Mouse (Mus musculus) heart, adult 9 months (tissue): ENCODE measurements at regions not wholly inside any gene's neighbourhood (a gene's known extent, or its start where the extent isn't known, plus 50 kb on each side); places are given as distances from the start of the nearest gene placed in this dataset.

ENCODE experiments used
- DNase-seq, 2 experiments: peaks; one replicate each; pipeline ENCODE4 v3.0.0; 2022; ENCODE audit warnings: low spot score in 2 of 2

DNA sequence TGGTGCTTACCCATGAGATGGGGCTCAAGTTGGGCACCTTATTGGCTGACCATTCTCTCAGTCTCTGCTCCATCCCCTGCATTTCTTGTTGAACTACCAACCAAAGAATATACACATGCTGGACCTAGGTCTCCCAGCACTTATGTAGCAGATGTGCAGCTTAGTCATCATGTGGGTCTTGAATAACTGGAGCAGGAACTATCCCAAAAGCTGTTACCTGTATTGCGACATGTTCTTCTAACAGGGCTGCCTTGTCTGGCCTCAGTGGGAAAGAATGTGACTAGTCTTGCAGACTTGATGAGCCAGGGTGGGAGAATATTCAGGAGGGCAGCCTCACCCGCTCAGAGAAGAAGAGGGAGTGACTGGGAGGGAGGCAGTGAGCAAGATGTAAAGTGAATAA is 318.7 kb upstream of the Marcks start:
- DNase-seq = no peak

DNA sequence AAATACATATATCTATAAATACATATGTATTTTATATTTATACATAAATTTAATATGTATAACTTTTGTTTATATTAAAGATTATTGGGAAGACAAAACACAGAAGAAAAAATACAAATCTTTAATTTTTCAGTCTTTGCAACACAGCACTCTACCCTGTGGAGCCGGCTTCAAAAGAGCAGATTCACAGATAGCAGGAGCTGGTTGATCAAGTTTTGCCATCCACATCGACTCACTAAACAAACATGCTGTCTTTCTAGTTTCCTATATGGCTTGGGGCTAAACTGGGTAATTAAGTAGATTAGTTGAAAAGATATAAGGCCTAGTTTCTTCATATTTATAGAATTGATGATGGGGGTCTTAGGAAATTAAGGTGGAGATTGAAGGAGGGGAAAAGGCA is 311.2 kb upstream of the Marcks start:
- DNase-seq = no peak

DNA sequence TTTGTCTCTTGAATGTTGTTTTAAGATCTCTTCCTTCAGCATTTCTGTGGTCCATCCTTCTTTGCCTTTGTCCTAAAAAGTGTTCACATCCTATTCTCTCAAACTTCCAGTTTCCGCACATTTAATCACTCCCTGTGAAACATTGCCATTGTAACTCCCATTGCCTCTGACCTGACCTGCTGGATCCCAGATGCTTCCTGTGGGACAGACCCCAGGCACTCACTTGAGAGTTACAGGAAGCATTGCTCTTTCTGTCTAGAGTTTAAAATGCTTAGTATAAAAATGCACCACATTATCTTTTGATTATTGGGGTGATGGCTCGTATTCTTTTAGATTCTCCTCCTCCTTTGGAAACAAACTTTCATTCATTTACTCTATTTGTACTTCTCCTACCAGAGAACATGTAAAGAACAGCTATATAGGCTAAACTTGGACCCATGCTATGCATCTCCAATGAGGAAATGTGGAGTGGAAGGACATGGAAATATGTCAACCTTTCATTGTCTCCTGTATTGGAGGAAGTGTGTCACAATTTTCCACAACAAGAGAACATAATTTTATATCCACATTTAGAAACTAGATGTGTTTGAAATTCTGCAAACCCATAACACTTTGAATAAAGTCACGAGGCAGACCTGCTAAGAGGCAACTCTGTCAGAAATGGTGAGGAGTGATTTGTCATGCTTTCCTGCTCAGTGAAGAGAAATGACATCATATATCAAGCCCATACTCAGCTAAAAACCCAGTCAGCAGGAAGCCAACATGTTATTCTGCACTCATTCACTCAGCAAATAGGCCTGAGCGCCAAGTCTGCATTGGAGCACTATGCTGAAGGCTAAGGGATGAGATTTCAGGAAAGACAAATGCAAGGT is 308.8 kb upstream of the Marcks start:
- peak; percentile 30 to 57 for DNase-seq

DNA sequence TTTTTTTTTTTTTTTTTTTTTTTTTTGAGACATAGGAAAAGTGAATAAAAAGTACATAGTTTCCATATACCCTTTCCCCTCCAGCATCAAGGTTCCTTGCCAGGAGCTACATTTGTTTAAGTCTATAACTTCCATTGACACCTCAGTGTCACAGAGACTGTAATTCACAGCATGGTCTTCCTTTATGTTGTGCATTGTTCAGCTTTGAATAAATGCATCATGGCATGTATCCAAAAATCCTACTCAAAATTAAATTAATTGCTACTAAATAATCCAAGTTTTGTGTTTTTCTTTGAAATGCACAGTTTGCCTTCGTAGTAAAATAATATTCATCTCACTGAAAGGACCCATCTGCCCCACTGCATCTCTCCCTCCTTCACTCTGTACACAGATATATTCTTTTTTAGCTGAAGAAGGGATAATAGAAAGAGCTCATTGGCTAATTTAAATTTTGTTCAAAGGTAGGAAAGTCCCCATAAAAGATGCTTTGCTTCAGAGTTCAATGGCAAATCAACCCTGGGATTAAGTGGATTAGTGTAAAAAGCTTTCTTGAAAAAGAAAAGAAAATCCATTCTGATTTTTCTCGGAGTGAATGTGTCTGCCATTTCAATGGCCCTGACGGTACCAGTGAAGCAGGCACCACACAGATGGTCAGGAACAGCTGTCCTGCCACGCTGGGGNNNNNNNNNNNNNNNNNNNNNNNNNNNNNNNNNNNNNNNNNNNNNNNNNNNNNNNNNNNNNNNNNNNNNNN is 301.3 kb upstream of the Marcks start:
- no peak for DNase-seq

DNA sequence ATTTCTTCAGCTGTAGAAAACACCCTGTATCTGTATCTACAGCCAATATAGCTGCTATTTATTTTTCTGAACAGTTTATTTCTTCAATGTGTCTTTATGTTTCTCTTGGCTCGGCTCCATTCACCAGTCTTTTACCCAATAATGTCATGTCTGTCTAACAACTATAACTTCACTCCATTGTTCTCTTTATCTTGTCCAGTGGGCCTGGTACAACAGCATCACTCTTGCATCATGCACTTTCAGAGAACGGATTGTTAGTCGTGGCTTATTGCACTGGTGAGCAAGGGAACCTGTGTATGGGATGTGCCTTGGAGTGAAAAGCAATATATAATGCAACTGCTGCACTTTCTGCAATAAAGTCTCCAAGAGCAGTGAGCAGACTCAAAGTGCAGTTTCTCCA is 299.6 kb upstream of the Marcks start:
- no peak for DNase-seq

DNA sequence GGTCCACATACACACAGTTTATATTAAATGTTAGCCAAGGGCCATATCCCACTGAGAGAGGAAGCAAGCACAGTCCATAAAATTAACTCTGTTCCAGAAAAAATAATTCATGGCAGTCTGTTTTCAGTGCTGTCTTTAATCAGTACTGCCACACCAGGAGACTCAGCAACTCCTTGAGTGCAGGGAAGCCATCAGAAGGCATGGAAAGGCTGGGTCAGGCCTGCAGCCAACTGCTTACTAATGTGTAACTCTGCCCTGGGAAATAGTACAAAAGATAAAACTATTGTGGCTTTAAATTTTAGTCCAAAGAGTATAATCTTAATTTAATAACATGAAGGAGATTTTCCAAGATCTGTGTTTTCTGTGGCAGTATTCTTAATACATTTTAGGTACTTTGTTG is 298.1 kb upstream of the Marcks start:
- no peak for DNase-seq

DNA sequence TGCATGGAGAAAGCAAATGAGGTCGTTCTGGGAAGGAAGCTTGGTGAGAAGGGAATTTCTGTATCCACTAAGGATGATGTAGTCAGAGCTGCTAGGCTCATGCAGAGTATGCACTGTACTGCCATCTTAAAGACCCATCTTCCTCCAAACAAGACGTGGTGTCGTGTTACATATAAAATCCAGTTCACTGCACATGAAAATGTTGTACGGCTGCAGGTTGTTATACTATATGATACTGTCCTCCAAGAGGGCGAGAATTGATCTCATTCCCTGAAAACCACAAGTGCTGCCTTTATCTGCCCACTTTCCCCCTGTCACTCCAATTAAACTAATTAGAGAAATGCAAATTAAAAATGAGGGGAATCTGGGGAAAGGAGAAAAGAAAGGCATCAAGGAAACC is 295.5 kb upstream of the Marcks start:
- no peak for DNase-seq

DNA sequence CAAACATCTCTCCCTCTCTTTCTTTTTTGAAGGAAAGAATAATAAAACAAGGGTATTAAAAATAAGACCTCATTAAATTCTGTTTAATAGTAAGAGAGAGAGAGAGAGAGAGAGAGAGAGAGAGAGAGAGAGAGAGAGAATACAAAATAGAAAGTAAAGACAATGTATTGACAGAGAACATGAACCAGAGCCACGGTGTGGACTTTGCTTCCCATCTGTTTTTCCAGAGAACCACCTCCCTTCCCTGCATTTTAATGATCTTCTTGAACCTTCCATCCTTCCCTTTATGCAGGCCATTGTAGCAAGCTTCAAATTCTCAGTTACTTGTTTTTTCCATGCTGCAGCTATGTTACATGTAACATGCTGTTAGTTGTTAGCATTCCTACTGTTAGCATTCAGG is 284.3 kb upstream of the Marcks start:
- no peak for DNase-seq

DNA sequence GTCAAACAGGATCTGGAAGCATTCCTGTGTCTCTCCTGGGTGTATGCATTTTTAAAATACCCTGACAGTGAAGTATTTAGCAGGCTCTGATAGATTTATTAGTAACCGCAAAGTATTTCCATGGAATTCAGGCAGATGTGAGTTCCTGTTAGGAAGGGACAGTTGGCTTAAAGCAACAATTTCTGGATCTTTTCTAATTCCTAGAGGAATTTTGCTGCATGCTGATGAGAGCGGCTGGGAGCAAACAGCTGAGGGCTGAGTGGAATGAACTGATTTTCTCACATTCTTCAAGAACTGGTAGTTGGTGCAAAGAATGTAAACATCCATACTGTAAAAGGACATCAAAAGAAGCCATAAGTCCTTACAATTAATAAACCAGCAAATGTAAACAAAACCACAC is 283.9 kb upstream of the Marcks start:
- DNase-seq = peak; percentile 51 to 64

DNA sequence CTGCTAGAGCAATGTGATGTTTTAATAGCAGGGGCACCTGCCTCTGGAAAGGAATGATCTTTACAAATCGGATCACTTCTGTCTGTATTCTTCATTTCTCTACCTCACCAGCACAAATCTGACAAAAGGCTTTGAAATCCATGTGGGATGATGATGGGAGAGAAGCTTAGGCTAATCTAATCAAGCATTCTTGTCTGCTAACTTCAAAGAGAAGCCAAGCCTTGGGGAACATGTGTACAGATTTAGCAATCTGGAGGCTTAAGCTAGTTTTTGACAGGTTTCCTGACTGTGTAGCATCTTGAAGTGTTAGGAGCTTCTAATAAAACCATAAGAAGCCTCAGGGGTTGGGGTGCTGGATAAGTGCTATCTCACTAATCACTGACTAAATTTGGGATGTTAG is 277.6 kb upstream of the Marcks start:
- DNase-seq = no peak

DNA sequence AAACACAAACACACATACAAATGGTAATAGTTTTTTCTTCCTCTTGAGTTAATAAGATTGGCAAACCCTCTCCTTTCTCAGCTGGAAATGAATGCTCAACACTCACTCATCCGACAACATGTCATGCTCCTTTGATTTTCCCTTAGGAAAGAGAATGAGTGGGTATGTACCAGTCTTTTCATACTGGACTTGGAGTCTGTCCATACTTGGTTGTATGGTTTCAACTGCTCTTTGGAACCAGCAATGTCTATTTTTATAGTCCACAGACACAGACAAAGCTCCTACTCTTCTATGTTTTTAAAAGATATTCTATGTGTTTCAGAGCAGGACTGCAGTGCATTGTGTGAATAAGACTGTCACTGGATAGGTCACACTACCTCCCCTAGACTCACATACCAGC is 273.7 kb upstream of the Marcks start:
- no peak for DNase-seq

DNA sequence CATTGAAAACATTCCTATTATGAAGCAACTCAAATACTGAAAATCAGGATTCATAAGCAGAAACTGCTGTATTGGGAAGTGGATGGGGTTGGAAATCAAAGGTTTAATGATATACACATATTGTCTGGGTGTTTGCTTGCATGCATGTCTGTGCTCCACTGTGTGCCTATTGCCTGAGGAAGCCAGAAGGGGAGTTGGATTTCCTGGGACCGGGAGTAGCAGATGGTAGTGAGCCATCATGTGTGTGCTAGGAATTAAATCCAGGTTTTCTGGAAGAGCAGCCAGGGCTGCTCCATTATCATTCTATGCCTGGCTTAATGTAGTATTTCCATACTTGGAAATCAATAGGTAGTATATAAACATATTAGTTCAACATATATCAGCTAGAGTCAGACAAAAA is 271.0 kb upstream of the Marcks start:
- DNase-seq = no peak

DNA sequence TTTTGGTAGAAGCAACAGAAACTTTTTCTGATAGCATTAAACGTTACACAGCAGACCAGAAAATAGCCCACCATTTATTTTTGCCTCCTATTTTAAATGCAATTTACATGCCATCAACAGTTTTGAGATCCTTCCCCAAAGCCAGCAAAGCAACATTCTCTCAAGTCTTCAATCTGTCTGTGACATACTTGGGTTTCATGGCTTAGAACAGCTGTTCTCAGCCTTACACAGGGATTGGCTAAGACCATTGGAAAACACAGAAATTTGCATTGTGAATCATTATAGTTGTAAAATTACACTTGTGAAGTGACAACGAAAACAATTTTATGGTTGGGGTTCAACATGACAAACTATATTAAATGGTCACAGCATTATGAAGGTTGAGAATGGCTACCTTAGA is 268.8 kb upstream of the Marcks start:
- no peak for DNase-seq

DNA sequence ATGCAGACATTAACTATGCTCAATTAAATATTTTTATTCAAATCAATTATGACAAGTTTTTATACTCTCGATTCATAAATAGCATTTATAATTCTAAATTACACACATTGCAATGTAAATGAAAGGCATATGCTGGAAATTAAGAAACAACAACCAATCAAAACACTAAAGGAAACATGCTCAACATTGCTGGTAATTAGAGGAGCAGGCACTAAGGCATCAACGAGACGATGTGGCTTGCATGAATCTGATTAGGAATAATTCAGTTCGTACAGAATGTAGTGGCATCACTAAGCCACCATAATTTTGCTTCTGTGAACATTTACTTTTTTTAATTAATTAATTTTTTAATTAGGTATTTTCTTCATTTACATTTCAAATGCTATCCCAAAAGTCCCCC is 266.2 kb upstream of the Marcks start:
- DNase-seq = no peak

DNA sequence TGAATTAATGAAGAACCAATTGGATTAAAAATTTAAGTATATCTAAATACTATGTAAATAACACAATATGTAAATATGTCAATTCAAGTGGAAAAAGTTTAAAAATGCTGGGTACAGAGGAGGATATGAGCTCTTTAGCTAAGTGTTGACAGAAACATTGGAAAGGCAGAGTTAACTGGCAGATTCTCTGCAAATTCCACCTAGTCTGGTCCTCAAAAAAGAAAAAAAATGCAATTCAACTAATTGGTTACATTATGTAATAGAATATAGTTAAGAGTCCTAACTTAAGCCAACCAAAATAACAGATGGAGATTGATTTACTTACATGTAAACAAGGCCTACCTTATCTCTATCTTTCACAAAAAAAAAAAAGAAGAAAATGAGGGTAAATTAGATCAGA is 265.7 kb upstream of the Marcks start:
- no peak for DNase-seq

DNA sequence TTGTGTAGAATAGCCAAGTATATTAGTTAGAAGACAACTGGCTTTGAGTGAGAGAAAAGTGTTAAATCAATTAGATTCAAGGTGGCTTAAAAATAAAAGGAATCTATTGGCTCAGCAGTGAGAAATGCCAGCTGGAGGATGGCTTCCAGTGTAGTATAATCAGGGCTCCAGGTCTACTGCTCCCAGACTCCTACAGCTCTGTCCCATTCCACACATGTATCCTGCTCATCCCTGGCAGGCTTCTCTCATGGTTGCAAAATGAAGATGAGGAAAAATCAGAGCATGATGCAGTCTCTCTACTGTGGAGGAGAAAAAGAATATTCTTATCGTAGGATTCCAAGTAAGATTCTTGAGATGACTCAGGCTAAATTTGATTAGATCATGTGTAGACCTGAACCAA is 263.7 kb upstream of the Marcks start:
- no peak for DNase-seq

DNA sequence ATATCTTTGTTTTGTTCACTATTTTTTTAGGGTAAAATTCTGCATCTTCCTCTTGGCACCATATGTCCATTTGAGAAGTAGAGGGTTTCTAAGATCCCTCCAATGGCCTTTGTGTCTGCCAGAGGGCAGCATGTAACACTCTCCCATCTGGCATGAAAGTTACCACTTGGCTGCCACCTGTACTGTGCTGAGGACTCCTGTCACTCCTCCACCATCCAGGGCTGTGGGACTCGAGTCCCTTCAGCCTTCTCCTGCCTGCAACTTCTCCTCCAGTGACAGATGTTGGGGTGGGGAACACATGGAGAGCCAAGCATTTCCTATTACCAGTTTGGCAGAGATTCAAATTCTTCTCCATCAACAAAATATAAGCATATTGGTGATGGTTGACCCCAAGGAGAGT is 262.3 kb upstream of the Marcks start:
- no peak for DNase-seq

DNA sequence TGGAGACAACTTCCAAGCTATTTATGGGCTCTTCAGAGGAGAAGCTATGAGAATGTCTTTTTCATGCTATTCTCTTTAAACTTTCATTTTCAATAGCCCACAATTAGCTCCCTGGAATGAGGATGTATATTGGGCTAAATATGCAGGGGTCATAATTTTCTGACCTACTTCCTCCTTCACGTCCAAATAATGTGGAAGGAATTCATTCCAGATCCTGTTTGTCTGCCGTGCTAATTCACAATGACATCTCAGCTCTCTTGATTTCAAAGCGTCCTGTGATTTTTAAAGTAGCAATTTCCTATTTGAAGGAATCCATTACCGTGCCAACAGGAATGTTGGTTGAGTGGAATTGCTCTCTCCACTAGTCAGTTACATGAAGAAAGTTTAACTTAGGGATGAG is 261.7 kb upstream of the Marcks start:
- DNase-seq = peak; percentile 19 to 32

DNA sequence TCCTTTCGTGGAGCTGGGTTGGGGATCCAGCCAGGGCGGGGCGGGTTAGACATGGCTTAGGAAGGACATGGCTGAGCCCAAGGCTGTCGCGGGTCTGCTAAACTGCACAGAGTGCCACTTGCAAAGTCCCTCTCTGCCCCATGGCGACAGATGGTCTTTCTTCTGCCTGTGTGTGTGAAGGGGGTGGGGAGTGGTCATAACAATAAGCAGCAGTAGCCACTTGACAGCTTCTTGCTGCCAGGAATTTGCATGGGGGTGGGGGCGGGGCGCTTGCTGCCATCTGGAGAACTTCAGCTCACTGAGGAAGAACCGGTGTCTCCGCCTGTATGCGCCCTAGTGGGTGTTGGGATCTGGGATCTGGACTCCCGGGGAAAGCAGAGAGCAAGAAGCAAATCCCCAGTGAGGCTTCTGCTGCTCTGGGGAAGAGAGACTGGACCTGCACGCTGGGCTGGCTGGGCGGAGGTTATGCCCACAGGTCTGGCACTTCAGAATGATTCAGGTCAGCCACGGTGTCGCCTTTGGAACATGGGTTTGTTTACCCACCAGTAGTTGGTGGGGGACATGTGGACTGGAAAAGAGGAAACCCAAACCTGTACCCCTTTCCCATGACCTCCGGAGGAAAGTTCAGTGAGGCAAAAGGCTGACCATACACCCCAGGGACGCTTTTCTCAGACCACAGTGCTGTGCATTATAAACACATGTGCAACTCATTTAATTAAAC is 258.7 kb upstream of the Marcks start:
- peak; percentile 50 to 69 for DNase-seq

DNA sequence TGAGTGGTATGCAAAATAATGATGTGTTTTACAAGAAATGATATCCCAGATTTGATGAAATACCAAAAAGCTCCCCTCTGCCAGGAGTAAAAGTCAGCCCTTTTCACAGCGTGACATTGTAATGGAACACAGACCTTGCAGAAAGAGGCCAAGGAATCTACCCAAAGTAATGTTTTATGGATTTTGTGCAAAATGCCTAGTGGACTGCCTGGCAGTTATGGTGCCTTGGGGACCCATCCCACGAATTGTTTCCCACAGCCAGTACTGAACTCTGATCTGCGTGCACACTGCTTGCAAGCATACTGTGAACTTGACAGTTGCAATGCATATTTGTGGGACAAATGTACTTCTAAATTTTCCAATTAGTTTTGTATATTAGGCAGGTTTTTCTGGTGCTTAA is 251.3 kb upstream of the Marcks start:
- DNase-seq = no peak

DNA sequence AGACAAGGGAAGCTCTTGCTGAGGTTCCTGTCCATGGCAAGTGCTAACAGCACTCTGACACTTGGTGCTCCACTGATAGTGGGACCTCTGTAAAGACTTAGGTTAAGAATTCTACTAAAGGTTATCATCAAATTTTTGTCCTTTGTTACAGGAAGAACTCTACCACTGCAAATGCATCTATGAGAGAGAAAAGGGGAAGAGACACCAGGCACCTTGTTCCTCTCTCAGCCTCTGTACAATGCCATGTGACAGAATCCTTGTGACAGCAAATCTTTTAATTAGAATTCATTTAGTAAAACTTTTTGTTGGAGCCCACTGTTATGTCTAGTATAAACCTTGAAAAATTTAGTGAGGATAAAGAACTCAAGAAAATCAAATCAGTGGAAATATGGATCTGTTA is 247.5 kb upstream of the Marcks start:
- no peak for DNase-seq

DNA sequence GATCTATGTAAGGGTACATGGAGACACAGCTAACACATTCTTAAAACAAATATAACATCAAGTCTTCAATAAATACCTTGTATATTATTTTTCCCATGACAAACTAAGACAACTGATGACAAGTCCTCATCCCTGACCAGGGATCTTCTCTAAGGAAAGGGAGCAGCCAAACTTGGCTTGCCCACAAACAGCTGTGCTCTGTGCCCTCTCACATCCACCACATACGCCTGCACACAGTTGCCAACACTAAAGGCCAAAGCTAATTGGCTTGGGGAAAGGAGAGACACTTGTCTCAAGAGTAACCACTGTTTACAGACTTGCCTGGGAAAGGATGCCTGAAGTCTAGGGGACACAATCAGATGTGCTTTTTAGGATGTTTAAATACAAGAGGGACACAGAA is 241.3 kb upstream of the Marcks start:
- no peak for DNase-seq
